Mouse (Mus musculus): ENCODE results near the gene Tbc1d24. TPM values are rescaled to one million over a fixed set of nuclear protein-coding genes. Genes with fewer than 3 reads are reported as not detected.

The Tbc1d24 gene
- 1 to 10 TPM; 8.7 to 9.3 TPM for total RNA-seq (2021)
- long read RNA-seq, experiment 1, partial matches to known transcripts, result 0 of 2 reads
- long read RNA-seq, experiment 1, other reads (novel, unspliced or antisense), result 2 of 2 reads
- long read RNA-seq, experiment 2, full-length matches to known transcripts, result 1 of 3 reads
- long read RNA-seq, experiment 2, partial matches to known transcripts, result 0 of 3 reads
- long read RNA-seq, experiment 2, other reads (novel, unspliced or antisense), result 2 of 3 reads

GRCm38 (mm10) chr17:24205284-24205888 lies at the start of gene Tbc1d24:
Gene Tbc1d24 (minus strand): TSS chr17:24205562.
- intact Hi-C loops (cut with DNase I), result loop anchor here (5.0 kb wide), 1 partner anchor 47 kb away; the partner anchor contains the start of gene Ccnf
- DNase-seq, result peak; percentile 95 to 97

DNA sequence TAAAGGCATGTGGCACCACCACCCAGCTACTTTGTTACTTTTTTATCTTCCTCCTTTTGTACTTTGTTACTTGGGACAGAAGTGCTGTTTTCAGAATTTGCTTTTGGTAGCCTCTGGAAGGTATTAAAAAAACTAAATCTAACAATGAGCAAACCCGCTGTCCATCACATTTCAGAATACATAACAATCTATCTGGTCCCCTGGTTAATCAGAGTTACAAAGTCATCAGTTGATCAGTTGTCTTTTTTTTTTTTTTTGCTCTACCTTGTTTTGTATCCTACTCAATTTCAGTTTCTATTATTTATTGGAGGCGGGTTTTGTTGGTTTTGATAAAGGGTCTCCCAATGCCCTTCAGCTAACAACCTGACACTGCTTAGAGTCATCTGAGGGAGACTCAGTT lies 47.0 kb upstream of the Tbc1d24 start:
- intact Hi-C loops (cut with DNase I), result loop anchor here (5.0 kb wide), 2 partner anchors 45 to 80 kb away; partner anchors contain the start of genes Ntn3 and Tbc1d24
- no peak for DNase-seq

GRCm38 (mm10) chr17:24251320-24252069 lies 46.1 kb upstream of the Tbc1d24 start, which contains the start of gene Ccnf:
Gene Ccnf (minus strand): TSS chr17:24251484.
- intact Hi-C loops (cut with DNase I), result loop anchor here (5.0 kb wide), 2 partner anchors 44 to 79 kb away; partner anchors contain the start of genes Ntn3 and Tbc1d24
- DNase-seq, result peak; percentile 94 to 95

GRCm38 (mm10) chr17:24250988-24251319 lies 45.6 kb upstream of the Tbc1d24 start:
- DNase-seq, result no peak
- intact Hi-C loops (cut with DNase I), result loop anchor here (5.0 kb wide), 2 partner anchors 44 to 79 kb away; partner anchors contain the start of genes Ntn3 and Tbc1d24

- intact Hi-C loops (cut with DNase I), result no loop called here
- DNase-seq, result no peak
Observed at GRCm38 (mm10) chr17:24248641-24249040, 43.3 kb upstream of the Tbc1d24 start.

DNA sequence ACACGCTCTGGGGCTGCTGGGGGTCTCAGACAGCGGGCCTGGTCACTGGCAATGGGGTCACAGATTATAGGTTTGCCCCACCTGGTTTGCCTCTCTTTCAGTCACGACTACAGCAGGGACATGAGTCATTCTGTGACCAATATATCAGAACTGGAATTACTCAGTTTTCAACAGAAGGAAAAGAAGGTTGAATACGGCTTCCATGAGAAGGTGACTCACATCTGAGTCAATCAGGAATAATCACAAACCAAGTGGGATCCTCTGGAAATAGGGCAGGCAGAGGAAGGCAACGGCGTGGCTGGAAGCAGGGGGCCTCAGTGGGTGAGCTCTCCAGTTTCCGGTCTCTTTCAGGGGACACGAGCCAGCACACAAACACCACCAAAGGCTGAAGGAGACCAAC lies 38.7 kb upstream of the Tbc1d24 start:
- intact Hi-C loops (cut with DNase I), result loop anchor here (5.0 kb wide), 1 partner anchor 67 kb away; no protein-coding TSS in a partner anchor

DNA sequence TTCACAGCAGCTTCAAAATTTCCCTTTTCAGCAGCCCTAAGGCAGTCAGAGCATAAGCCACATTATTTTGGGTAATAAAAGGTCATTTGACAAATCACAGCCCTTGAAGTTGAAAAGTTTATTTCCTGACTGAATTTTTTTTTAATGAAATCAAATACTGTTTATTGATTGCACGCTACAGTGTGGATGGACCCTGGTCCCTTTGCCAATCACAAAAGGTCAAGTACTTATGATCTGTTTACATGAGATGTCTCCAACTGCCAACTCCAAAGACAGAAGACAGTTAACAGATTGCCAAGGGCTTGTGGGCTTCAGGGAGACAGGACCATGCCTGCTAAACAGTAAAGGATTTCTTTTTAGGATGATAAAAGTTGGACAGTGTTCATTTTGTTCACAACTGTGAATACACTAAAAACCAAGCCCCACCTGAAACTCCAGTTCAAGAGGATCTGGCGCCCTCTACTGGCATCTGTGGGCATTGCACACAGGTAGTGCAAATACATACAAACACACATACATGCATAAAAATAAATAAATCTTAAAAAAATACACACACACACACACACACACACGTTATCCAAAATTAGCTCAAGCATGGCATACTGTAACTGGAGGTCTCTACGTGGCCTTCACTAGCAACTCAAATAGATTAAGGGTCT lies 38.1 kb upstream of the Tbc1d24 start:
- intact Hi-C loops (cut with DNase I), result loop anchor here (5.0 kb wide), 1 partner anchor 66 kb away; no protein-coding TSS in a partner anchor
- peak in 1 of 2 experiments; percentile 46 for DNase-seq

More for the DNA sequence above, 38.7 kb upstream of the Tbc1d24 start:
- no peak for DNase-seq

DNA sequence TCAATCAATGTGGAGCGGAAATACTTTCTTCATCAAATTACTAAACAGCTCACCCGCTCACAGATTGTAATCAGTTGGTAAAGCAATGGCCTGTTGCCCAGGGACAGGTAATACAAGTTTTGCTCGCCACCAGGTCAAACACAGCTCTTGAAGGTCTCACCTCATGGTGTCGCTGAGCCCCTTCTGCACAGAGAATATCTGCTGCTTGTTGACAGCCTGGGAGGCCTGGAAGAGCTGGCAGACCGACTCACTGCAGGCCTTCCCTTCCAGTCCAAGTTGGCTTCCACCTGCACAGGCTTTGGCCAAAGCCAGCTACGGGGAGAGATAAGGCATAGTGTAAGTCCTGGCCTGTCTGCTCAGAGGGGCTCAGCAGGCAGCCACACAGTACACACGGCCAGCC lies 31.6 kb upstream of the Tbc1d24 start:
- intact Hi-C loops (cut with DNase I), result loop anchor here (5.0 kb wide), 1 partner anchor 70 kb away; no protein-coding TSS in a partner anchor

DNA sequence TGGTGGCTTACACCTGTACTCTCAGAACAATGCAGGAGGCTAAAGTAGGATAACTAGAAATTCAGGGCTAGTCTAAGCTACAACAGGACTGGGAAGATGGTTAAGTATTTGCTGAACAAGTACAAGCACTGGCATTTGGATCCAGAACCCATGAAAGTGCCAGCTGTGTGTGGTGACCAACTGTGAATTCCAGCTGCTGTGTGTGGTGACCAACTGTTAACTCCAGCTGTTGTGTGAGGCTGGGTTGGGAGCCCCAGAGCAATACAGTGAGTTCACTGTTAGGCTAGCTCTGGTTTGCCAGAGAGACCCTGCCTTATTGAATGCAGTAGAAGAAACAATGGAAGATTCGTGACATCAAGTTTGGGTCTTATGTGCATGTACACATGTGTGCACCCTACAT lies 31.1 kb upstream of the Tbc1d24 start:
- intact Hi-C loops (cut with DNase I), result loop anchor here (5.0 kb wide), 1 partner anchor 71 kb away; no protein-coding TSS in a partner anchor

More for the DNA sequence above, 31.6 kb upstream of the Tbc1d24 start:
- peak; percentile 43 to 56 for DNase-seq

DNA sequence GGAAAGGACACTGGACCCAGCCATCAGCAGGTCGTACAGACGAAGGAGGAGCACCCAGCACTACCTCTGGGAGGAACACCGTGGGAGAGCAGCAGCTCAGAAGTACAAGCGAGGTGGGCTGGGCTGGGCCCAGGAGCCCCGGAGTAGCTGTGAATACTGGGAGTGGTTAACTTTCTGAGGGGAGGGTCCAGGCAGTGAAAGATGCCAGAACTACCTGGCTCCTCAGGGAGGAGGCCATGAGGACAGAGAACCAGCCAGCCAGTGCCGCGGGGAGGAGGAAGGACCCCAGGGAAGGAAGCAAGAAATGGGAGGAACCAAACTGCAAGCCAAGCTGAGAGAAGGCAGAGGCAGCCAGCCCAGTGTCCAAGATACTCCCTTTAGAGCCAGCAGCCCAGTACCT lies 22.6 kb upstream of the Tbc1d24 start:
- intact Hi-C loops (cut with DNase I), result no loop called here
- DNase-seq, result no peak

More for the DNA sequence above, 31.1 kb upstream of the Tbc1d24 start:
- DNase-seq, result no peak

- intact Hi-C loops (cut with DNase I), result no loop called here
- DNase-seq, result no peak
Observed at GRCm38 (mm10) chr17:24226721-24227120, 21.4 kb upstream of the Tbc1d24 start.

- intact Hi-C loops (cut with DNase I), result no loop called here
- DNase-seq, result no peak
Observed at GRCm38 (mm10) chr17:24225851-24226250, 20.5 kb upstream of the Tbc1d24 start.

- intact Hi-C loops (cut with DNase I), result no loop called here
Observed at GRCm38 (mm10) chr17:24224741-24225140, 19.4 kb upstream of the Tbc1d24 start.

DNA sequence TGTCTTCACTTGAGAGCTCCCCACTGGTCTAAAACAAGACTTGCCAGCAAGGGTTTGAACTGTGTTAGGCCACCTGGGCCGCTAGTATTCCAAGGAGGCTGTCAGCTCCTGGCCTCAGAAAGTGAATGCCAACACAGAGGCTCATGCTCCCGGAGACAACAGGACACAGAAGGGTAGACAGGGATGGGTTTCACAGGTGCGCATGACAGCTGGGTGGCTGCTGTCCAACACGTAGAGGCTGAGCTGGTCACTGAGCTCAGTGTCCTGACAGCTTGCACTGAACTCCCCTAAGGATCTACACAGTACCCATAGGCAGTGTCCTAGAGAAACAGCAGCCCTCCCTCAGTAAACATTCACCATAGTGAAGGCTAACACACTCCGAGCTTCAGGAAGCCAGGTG lies 18.2 kb upstream of the Tbc1d24 start:
- no peak for DNase-seq
- intact Hi-C loops (cut with DNase I), result no loop called here

More at GRCm38 (mm10) chr17:24224741-24225140, 19.4 kb upstream of the Tbc1d24 start:
- no peak for DNase-seq

DNA sequence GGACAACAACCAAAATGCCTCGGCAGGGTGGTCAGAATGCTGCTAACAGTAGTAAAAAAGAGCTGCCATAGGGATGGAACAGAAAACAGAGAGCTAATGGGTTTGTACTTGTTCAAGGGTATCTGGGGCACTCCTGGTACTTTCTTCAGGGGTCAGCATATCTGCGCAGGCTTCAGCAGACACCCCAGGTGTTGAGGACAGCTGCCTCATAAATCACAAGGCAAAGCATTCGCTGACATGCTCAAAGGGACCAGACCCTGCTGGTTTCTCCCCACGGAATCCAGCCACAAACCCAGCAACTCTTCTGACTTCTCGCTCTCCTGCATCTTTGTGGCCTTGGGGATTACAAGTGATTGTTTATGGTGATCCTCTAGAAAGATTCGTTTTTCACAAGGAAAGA lies 17.3 kb upstream of the Tbc1d24 start:
- intact Hi-C loops (cut with DNase I), result no loop called here
- no peak for DNase-seq

GRCm38 (mm10) chr17:24220435-24221411 lies 15.4 kb upstream of the Tbc1d24 start, which contains the start of gene Tedc2:
Gene Tedc2 (minus strand): TSS chr17:24220851.
- intact Hi-C loops (cut with DNase I), result no loop called here
- peak; percentile 87 to 92 for DNase-seq

DNA sequence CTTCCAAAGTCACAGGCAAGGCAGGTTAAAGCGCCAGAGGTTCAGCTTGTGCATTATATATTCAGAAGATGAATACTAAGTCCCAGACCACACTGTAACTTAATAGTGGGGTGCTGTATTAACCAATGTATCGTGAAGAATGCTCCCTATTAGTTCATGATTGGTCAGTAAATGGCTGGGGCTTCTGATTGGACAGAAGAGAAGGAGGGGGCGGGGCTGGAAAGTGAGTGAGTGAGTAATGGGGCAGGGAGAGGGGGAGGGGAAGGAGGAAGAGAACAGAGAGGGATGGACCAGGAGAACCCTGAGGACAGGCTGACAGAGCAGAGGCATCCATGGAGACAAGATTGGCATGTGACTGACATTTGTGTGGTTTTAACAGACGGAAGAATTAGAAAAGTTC lies 11.5 kb upstream of the Tbc1d24 start:
- intact Hi-C loops (cut with DNase I), result no loop called here
- no peak for DNase-seq

GRCm38 (mm10) chr17:24213186-24213585 lies 7.8 kb upstream of the Tbc1d24 start:
- intact Hi-C loops (cut with DNase I), result no loop called here
- no peak for DNase-seq

GRCm38 (mm10) chr17:24212441-24213018 lies 7.2 kb upstream of the Tbc1d24 start:
- intact Hi-C loops (cut with DNase I), result no loop called here

More at GRCm38 (mm10) chr17:24212441-24213018, 7.2 kb upstream of the Tbc1d24 start:
- no peak for DNase-seq

Measured in heart, postnatal 14 days (tissue).